Mouse (Mus musculus): ENCODE data around the gene Ampd3.

The Ampd3 gene

GRCm38 (mm10) chr7:110769094-110769493, 1.1 kb downstream of the Ampd3 start:
- no peak for DNase-seq (ENCODE audit: low read depth, low spot score)

DNA sequence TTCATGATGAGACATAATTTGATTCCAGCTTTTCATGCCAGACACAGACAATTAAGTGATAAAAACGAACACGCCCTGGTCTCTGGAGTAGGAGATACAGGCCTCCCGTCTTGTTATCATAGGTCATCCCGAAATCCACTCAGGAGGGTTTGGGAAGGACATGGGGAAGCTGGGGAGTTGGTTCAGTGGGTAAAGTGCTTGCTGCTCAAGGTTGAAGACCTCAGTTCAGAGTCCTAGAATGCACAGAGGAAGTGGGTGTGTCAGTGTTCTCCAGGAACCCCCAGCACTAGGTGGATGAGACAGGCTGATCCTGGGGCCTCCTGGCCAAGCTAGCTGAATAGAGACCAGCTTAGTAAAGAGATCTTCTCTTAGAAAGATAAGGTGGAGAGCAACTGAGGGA, 2.9 kb downstream of the Ampd3 start:
- no peak for DNase-seq (ENCODE audit: low read depth, low spot score)

DNA sequence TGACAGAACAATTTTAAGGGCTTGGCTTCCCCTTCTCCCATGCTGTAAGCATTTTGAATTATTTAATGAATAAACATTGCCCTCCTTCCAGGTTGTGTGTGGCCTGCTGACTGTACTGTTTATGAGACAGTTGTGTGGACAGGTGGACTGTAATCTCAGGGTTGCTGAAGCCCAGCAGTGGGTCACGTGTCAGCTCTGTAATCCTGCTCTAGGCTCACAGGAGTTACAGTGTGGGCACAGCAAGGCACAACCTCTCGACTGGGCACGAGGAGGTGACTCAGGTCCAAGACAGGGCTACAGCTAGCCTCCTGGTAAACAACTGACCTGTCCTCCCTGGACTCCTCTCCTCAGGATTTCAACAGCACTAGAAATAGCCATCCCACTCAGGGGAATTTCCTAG, 4.3 kb downstream of the Ampd3 start:
- no peak for DNase-seq (ENCODE audit: low read depth, low spot score)

GRCm38 (mm10) chr7:110773204-110774002, 5.4 kb downstream of the Ampd3 start:
- no peak for DNase-seq (ENCODE audit: low read depth, low spot score)

- DNase-seq (ENCODE audit: low read depth, low spot score), result no peak
These were observed 6.1 kb downstream of the Ampd3 start for GRCm38 (mm10) chr7:110774077-110774476.

DNA sequence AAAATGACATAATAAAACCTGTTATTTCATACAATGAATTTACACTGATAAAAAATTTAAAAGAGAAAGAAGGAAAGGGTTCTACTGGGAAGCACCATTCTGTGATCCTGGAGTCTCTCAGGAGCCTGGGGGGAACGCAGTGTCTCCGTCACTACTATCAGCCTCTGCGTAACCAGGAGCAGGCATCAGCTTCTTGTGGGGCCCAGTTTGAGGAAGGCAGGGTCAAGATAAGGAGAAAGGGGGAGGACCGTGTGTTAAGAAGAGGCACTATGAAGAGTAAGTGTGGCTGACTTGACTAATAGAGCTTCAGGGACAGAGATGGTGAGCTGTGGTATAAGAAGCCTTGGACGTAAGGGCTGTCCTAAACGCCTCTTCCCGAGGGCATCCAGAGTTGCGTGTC, 6.7 kb downstream of the Ampd3 start:
- DNase-seq (ENCODE audit: low read depth, low spot score), result no peak

DNA sequence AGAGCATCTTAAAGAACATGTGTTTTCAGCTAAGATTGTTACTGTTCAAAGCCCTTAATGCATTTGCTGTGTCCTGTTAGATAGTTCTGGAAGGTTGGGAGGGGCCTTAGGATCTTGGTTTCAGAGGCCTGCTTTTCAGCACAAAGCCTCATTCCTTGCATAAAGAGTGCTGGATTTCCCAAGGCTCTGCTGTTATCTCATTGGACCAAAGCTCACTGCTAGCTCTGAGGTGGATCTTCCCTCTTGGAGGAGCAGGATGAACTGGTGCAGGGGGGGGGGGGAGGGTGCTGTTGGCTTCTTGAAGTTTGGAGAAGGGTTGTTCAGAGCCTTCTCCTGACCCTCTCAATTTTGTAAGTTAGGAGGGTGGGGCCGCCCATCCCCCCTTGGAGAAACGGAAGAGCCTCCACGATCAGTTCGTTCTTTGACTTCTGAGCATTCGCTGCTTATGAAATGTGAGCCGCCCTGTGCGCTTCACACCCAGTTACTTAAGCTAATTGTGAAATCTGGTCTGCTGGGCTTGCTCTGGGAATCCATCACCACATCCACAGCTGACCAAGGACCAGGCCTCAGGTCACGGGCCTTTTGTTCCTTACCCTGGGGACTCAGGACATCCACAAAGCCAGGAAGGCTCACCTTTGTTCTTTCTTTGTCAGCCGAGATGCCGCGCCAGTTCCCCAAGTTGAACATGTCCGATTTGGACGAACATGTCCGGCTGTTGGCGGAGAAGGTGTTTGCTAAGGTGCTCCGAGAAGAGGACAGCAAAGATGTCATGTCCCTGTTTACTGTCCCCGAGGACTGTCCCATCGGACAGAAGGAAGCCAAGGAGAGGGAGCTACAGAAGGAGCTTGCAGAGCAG, 9.4 kb downstream of the Ampd3 start:
- no peak for DNase-seq (ENCODE audit: low read depth, low spot score)

DNA sequence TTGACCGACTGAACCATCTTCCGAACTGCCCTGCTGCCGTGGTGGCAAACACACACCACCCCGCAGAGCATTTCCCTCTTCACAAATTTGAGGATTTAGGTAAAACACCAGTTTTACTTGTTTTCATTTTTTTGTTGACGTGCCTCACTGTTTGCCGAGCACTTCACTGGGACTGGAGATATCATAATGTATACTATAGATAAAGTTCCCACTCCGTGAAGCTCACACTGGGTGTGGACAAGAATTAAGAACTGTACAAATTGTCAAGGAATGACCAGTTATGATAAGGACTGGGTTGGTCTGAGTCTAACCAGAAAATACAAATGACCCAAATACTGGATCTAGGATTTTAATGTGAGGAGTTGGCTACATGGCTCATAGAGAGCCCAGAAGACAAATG, 10.9 kb downstream of the Ampd3 start:
- DNase-seq (ENCODE audit: low read depth, low spot score), result no peak

DNA sequence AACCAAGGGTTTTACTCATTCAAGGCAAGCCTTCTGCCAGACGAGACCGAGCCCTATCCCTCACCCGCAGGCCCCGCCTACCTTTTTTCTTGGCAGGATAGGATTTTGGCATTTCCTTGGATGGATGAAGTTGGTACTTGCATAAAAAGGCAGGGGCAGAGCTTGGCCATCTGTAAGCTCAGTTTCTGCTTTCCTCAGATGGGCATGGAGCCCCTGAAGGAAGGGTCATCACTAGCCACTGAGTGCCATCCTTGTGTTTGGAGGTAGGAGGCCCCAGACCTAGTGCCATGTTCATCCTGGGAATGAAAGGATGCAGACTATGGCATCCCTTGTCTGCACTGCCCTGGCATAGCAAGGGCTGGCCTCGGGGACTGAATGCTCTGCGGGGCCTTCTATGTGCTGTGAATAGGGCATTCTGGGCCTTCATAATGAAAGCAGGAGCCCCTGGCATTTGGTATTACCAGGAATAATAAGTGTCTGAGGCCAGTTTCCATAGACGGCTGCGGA, 11.7 kb downstream of the Ampd3 start:
- no peak for DNase-seq (ENCODE audit: low read depth, low spot score)

DNA sequence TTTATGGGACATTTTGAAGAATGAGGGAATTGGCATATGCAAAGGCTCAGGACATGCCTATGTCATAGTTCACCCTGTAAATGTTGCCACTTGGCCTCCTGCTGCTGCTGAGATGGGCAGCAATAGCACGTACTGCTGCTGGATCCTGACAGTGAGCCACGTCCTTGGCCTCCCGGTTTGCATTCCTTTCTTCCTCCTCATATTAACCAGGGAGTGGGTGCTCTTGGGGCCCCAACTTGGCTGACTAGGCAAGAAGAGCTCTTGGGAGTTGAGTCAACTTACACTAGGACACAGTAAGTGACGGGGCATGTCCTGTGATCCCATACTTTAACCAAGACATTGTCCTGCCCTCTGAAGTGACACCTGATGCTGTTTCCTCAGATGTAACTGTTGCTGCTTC, 12.5 kb downstream of the Ampd3 start:
- DNase-seq (ENCODE audit: low read depth, low spot score), result no peak

GRCm38 (mm10) chr7:110781231-110781711, 13.3 kb downstream of the Ampd3 start:
- DNase-seq (ENCODE audit: low read depth, low spot score), result no peak

DNA sequence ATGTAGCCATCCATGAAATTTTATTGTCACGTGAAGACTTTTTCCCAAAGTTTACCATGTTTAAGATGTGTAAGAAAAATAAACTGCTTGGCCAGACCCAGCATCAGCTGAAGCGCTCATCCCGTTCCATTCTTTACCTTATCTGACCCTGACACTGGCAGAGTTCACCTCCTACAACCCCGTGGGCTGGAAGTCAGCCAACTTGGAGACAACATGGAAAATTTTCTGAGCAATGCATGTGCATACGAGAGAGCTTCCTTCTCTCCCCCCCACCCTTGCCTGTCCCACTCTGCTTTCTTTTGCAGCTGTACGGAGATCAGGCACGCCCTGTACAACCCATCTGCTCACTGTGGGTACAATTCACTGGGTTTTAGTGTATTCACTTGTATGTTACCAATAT, 14.1 kb downstream of the Ampd3 start:
- DNase-seq (ENCODE audit: low read depth, low spot score), result no peak

GRCm38 (mm10) chr7:110782845-110783478, 15.0 kb downstream of the Ampd3 start:
- DNase-seq (ENCODE audit: low read depth, low spot score), result no peak

GRCm38 (mm10) chr7:110784965-110785364, 17.0 kb downstream of the Ampd3 start:
- DNase-seq (ENCODE audit: low read depth, low spot score), result no peak

DNA sequence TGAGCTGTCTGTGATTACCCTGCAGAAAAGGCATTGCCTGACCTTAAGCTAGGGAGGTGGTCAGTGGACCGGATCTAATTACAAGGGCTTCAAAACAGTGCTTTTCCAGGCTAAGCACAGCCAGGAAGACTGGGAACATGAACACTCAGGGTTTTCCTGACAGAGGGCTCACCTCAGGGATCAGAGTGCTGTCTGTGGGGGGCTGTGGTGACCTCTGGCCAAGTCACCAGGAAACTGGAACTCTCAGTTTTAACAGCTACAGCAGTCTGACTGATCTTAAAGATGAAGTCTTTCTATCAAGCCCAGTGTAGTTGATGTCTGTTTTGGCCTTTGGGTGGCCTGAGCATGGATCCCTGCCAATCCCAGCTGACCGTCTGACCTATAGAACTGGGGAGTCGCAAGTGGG, 17.7 kb downstream of the Ampd3 start:
- no peak for DNase-seq (ENCODE audit: low read depth, low spot score)

GRCm38 (mm10) chr7:110787310-110787709, 19.3 kb downstream of the Ampd3 start:
- DNase-seq (ENCODE audit: low read depth, low spot score), result no peak

DNA sequence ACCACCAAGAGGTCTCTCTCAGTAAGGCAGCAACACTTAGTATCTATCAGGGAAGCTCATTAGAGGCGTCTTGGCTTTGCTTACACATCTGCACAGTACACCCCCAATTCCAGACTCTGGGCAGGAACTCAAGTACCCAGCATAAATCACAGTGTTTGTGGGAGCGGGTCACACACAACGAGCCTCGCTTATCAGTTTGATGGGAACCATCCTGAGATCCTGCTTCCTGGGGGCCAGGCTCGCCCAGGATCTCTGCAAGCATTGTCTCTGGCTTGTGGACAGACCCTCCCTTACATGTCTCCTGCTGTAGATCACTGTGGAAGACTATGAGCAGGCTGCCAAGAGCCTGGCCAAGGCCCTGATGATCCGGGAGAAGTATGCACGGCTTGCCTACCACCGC, 22.9 kb downstream of the Ampd3 start:
- DNase-seq (ENCODE audit: low read depth, low spot score), result no peak

GRCm38 (mm10) chr7:110792201-110792600, 24.2 kb downstream of the Ampd3 start:
- no peak for DNase-seq (ENCODE audit: low read depth, low spot score)

- no peak for DNase-seq (ENCODE audit: low read depth, low spot score)
These were observed 24.8 kb downstream of the Ampd3 start for GRCm38 (mm10) chr7:110792834-110793233.

DNA sequence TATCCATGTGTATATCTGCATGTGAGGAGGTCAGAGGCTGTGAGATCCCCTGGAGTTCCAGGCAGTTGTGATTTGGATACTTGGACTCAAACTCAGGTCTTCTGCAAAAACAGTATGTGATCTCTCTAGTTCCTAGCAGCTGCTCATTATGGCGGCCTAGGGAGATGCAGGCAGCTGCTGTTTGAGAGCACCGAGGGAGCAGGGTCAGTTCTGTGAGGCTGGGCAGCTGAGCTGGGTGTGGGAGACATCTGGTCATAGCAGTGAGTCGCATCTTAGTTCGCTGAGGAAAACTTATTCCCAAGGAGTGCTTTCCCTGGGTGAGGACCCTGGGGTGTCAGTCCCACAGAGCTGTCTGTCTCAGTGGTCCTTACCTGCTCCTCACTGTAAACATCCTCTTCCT, 26.7 kb downstream of the Ampd3 start:
- DNase-seq (ENCODE audit: low read depth, low spot score), result no peak

- DNase-seq (ENCODE audit: low read depth, low spot score), result no peak
These were observed 28.5 kb downstream of the Ampd3 start for GRCm38 (mm10) chr7:110796367-110797051.

Data from mesoderm, embryonic 11.5 days (tissue).